Mouse (Mus musculus) midbrain, embryonic 15.5 days (tissue): Measurements from ENCODE around the gene Sh2d3c. TPM values are rescaled to one million over a fixed set of nuclear protein-coding genes. Genes with fewer than 3 reads are reported as not detected.

Experiments used
- ATAC-seq: fragments of 200-750 bp; cut with Nextera tagmentation; replicated peaks from 2 replicates; pipeline ENCODE4 v1.8.0; 2017; ENCODE audit warnings: moderate TSS enrichment
- H3K27ac ChIP-seq: fragments of 300-500 bp; sonication (generic); 2 replicates; pipeline ENCODE4 v1.5.1; 2015; ENCODE audit warnings: mild to moderate bottlenecking, inconsistent platforms
- H3K27me3 ChIP-seq: fragments of 300-500 bp; sonication (generic); replicated peaks from 2 replicates; pipeline ENCODE4 v1.6.1; 2015; ENCODE audit warnings: inconsistent platforms
- H3K36me3 ChIP-seq: fragments of 300-500 bp; sonication (generic); replicated peaks from 2 replicates; pipeline ENCODE4 v1.6.1; 2015; ENCODE audit warnings: inconsistent platforms
- H3K4me1 ChIP-seq: fragments of 300-500 bp; sonication (generic); 2 replicates; pipeline ENCODE4 v1.6.1; 2015; ENCODE audit warnings: inconsistent platforms
- H3K4me2 ChIP-seq: fragments of 300-500 bp; sonication (generic); 2 replicates; pipeline ENCODE4 v1.6.1; 2015; ENCODE audit warnings: inconsistent platforms, mild to moderate bottlenecking, moderate library complexity
- H3K4me3 ChIP-seq: fragments of 300-500 bp; sonication (generic); 2 replicates; pipeline ENCODE4 v1.5.1; 2015; ENCODE audit warnings: mild to moderate bottlenecking, inconsistent platforms
- H3K9ac ChIP-seq: fragments of 300-500 bp; sonication (generic); 2 replicates; pipeline ENCODE4 v1.6.1; 2015; ENCODE audit warnings: mild to moderate bottlenecking, inconsistent platforms
- H3K9me3 ChIP-seq: fragments of 300-500 bp; sonication (generic); 2 replicates; pipeline ENCODE4 v1.6.1; 2016; ENCODE audit warnings: inconsistent platforms
- WGBS: fragments of 180-500 bp; shearing (Covaris S2); methylation state at CpG from one replicate; pipeline ENCODE4 v1.1.7; 2015; ENCODE audit warnings: mixed read lengths; 5-methylcytosine and 5-hydroxymethylcytosine counted together
- polyA plus RNA-seq: library from polyadenylated mRNA; unstranded; fragments of >200 nt; fragmentation: Nextera tagmentation; extraction: Ambion mirVana; gene quantifications from 2 replicates; pipeline ENCODE4 v1.2.1, GENCODE M21; 2015

Sh2d3c gene
- polyA plus RNA-seq, 1 experiment from 2014 or later = 57.2 TPM

- H3K9ac ChIP-seq = no peak overlapping the region
- no peak for ATAC-seq
- no peaks in the 10 kb centered on the region for H3K9me3 ChIP-seq
- H3K36me3 ChIP-seq = peaks cover 30% of the 10 kb centered on the region
- no peak overlapping the region for H3K4me2 ChIP-seq
- no peak overlapping the region for H3K27ac ChIP-seq
- 97% methylated on average over 8 of the region's 8 CpGs for WGBS
- no peak overlapping the region for H3K4me3 ChIP-seq
- H3K4me1 ChIP-seq = no peaks in the 10 kb centered on the region
- H3K27me3 ChIP-seq = no peaks in the 10 kb centered on the region
Observed at GRCm38 (mm10) chr2:32703046-32703445, 17.8 kb upstream of the Sh2d3c start.

DNA sequence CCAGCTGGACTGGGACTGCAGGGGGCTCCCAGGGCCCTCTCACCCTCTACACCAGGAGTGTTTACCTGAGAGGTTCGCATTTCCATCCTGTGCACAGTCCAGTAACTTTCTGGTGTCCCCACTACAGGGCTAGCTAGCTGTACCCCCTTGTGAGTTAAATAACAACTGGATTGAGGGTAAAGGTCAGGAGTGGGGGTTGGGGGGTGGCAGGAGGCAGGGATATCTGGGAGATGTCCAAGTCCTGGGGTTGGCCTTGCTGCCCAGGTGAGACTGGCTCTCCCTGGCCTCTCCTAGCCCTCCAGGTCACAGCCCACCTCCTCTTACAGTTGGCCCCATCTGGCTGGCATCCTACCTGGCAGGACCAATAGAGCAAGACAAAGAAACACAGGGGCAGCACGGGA is 16.8 kb upstream of the Sh2d3c start, which contains the start of gene Fpgs:
Gene Fpgs, minus strand, starts transcription at position 125 of the 401 bp plus-strand sequence.
- ATAC-seq = no peak
- WGBS = 78% methylated on average over 2 of the region's 2 CpGs
- Histone ChIP-seq H3K27me3 (no peaks in the 10 kb centered on the region), H3K9me3 (no peaks in the 10 kb centered on the region), H3K27ac (no peak within 1 kb of the TSS), H3K9ac (no peak within 1 kb of the TSS), H3K4me3 (no peak within 1 kb of the TSS), H3K36me3 (peaks cover 30% of the 10 kb centered on the region), H3K4me1 (no peaks in the 10 kb centered on the region), H3K4me2 (no peak within 1 kb of the TSS)

DNA sequence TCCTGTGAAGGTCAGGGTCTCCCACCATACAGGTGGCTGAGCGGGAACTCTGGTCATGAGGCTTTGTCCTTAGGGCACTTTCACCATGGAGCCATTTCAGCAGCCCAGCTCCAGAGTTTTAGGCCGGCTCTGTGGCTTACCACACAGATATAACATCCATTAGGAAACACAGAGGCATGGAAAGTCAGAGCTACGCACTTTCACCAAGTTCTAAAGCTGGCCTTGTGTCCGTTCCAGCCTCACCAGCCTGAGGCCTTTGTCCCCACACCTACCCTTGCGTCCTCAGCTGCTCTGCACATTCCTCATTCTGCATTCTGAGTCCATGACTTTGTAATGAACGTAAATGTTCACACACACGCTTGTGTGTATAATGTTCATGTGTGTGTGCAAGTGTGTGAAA is 15.8 kb upstream of the Sh2d3c start:
- Histone ChIP-seq H3K4me2 (no peak overlapping the region), H3K9ac (no peak overlapping the region), H3K4me3 (no peak overlapping the region), H3K9me3 (no peaks in the 10 kb centered on the region), H3K27ac (no peak overlapping the region), H3K4me1 (no peaks in the 10 kb centered on the region), H3K27me3 (no peaks in the 10 kb centered on the region), H3K36me3 (peaks cover 38% of the 10 kb centered on the region)
- WGBS = 88% methylated on average over 7 of the region's 7 CpGs
- ATAC-seq = no peak

- H3K27ac ChIP-seq = no peak overlapping the region
- 95% methylated on average over 6 of the region's 6 CpGs for WGBS
- peaks cover 10% of the 10 kb centered on the region for H3K4me1 ChIP-seq
- H3K27me3 ChIP-seq = no peaks in the 10 kb centered on the region
- no peak overlapping the region for H3K4me2 ChIP-seq
- H3K36me3 ChIP-seq = peaks cover 44% of the 10 kb centered on the region
- H3K4me3 ChIP-seq = no peak overlapping the region
- ATAC-seq = no peak
- H3K9me3 ChIP-seq = no peaks in the 10 kb centered on the region
- no peak overlapping the region for H3K9ac ChIP-seq
Observed at GRCm38 (mm10) chr2:32706971-32707370, 13.9 kb upstream of the Sh2d3c start.

DNA sequence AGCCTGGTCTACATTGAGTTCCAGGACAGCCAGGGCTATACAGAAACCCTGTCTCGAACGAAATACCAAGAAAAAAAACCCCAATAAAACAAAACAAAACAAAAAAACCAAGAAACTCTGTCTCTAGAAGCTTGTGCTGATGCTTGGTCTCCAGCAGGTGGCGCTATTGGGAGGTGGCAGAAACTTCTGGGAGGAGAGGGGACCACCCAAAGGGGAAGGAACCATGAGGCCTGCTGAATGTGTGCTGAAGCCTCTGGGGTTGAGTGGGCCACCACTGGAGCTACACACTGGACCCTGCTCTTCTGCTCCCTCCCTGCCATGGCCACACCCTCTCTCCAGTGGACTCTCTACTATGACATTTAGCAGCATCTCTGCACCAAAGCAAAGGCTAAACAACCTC is 12.2 kb upstream of the Sh2d3c start:
- no peak overlapping the region for H3K4me2 ChIP-seq
- no peaks in the 10 kb centered on the region for H3K27me3 ChIP-seq
- no peaks in the 10 kb centered on the region for H3K9me3 ChIP-seq
- no peak overlapping the region for H3K9ac ChIP-seq
- peaks cover 12% of the 10 kb centered on the region for H3K4me1 ChIP-seq
- no peak for ATAC-seq
- WGBS = 28% methylated on average over 3 of the region's 3 CpGs
- no peak overlapping the region for H3K27ac ChIP-seq
- peaks cover 39% of the 10 kb centered on the region for H3K36me3 ChIP-seq
- no peak overlapping the region for H3K4me3 ChIP-seq

- H3K27me3 ChIP-seq = no peaks in the 10 kb centered on the region
- WGBS = 94% methylated on average over 20 of the region's 20 CpGs
Observed at GRCm38 (mm10) chr2:32709521-32710137, 11.2 kb upstream of the Sh2d3c start.

DNA sequence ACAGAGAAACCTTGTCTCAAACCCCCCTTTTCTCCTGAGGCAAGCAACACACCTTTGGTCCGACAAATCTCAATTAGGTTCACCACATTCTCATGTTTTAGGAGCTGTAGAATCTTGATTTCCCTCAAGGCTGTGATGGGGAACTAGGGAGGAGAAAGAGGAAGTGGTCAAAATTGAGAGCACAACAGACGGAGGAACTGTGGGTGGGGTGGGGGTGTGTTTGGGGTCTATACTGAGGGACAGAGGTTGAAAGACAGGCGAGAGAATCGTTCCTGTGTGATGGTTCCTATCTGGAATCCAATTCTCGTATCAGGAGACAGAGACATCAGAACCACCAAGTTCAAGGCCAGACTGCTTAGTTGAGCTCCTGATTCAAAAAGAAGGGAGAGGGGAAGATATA is 10.4 kb upstream of the Sh2d3c start:
- WGBS = 93% methylated on average over 5 of the region's 5 CpGs
- Histone ChIP-seq H3K4me3 (no peak overlapping the region), H3K9ac (no peak overlapping the region), H3K4me2 (no peak overlapping the region), H3K27me3 (no peaks in the 10 kb centered on the region), H3K27ac (no peak overlapping the region), H3K4me1 (peaks cover 22% of the 10 kb centered on the region), H3K36me3 (peaks cover 29% of the 10 kb centered on the region; the same call in 1 of the 2 replicates), H3K9me3 (no peaks in the 10 kb centered on the region)
- ATAC-seq = no peak

More at GRCm38 (mm10) chr2:32709521-32710137, 11.2 kb upstream of the Sh2d3c start:
- ATAC-seq = no peak
- Histone ChIP-seq H3K9me3 (no peaks in the 10 kb centered on the region), H3K9ac (no peak overlapping the region), H3K27ac (no peak overlapping the region), H3K4me1 (peaks cover 21% of the 10 kb centered on the region), H3K4me2 (no peak overlapping the region), H3K4me3 (no peak overlapping the region), H3K36me3 (peaks cover 36% of the 10 kb centered on the region)

DNA sequence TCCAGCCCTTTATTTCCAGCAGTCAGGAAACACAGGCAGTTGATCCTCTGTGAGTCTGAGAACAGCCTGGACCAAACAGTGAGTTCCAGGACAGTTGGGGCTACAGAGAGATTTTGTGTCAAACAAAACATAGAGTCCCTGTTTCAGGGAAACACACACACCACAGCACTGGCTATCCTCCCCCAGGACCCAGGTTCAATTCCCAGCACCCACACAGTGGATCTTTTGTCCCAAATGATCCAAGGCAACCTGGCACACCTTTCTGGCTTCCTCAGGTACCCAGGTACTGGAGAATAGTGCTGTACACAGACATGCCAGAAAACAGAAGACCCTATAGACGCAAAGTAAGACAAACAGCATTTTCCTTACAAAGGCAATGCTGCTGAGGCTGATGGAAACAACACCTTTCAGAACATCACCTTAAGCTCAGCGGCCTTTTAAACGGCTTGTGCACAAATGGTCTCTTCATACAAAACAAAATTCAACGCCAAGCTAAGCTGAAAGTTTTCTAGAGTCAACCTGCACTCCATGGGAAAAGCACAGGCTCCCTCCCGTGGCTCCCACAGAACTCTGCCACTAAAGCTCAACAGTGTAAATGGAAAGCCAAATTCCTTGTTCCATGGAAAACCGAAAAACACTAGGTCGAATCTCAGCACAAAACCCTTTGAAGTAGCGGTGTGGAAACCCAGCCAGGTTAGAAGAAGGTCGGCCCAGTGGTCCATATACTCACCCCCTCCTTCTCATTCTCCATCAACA is 9.4 kb upstream of the Sh2d3c start:
- ATAC-seq = no peak
- Histone ChIP-seq H3K27me3 (no peaks in the 10 kb centered on the region), H3K4me2 (peak overlapping the region; percentile 97), H3K9me3 (no peaks in the 10 kb centered on the region), H3K4me1 (peaks cover 22% of the 10 kb centered on the region), H3K9ac (peak overlapping the region; percentile 82), H3K36me3 (peaks cover 21% of the 10 kb centered on the region; the same call in 1 of the 2 replicates), H3K4me3 (peak overlapping the region; percentile 94), H3K27ac (peak overlapping the region; percentile 99)
- WGBS = 35% methylated on average over 9 of the region's 9 CpGs

DNA sequence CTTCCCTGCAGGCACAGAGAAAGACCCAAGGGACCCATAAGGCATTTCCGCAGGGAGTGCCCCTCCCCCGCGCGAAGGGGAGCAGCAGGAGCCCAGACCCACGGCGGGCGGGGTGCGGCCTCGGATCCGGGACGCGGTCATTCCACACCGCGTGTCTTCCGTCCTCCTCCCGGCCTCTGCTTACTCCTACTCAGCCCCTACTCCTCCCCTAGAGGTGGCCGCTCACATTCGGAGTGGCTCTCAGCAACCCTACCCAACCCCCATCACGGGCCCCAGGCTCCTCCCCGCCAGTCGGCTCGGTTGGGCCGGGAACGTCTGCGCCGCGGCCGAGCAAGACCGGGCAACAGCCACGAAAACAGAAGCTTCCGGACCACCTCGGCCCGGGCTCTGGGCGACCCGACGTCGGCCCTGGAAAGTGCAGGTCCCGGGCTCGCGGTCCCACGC is 8.7 kb upstream of the Sh2d3c start:
- H3K27me3 ChIP-seq = no peaks in the 10 kb centered on the region
- no peaks in the 10 kb centered on the region for H3K9me3 ChIP-seq
- H3K9ac ChIP-seq = peak overlapping the region; percentile 82
- peak overlapping the region; percentile 99 for H3K27ac ChIP-seq
- ATAC-seq = peak; percentile 40
- H3K4me1 ChIP-seq = peaks cover 22% of the 10 kb centered on the region
- under 1% methylated on average over 41 of the region's 41 CpGs for WGBS
- H3K4me3 ChIP-seq = peak overlapping the region; percentile 94
- peaks cover 15% of the 10 kb centered on the region; the same call in 1 of the 2 replicates for H3K36me3 ChIP-seq
- peak overlapping the region; percentile 97 for H3K4me2 ChIP-seq

- WGBS = 0% methylated on average over 31 of the region's 44 CpGs
- peak; percentile 90 for ATAC-seq
- H3K27me3 ChIP-seq = no peaks in the 10 kb centered on the region
- H3K36me3 ChIP-seq = peaks cover 14% of the 10 kb centered on the region; the same call in 1 of the 2 replicates
- H3K27ac ChIP-seq = peak overlapping the region; percentile 99
- H3K4me2 ChIP-seq = peak overlapping the region; percentile 97
- H3K4me1 ChIP-seq = peaks cover 22% of the 10 kb centered on the region
- H3K9ac ChIP-seq = peak overlapping the region; percentile 82
- no peaks in the 10 kb centered on the region for H3K9me3 ChIP-seq
- H3K4me3 ChIP-seq = peak overlapping the region; percentile 94
Observed at GRCm38 (mm10) chr2:32712586-32712933, 8.3 kb upstream of the Sh2d3c start.

DNA sequence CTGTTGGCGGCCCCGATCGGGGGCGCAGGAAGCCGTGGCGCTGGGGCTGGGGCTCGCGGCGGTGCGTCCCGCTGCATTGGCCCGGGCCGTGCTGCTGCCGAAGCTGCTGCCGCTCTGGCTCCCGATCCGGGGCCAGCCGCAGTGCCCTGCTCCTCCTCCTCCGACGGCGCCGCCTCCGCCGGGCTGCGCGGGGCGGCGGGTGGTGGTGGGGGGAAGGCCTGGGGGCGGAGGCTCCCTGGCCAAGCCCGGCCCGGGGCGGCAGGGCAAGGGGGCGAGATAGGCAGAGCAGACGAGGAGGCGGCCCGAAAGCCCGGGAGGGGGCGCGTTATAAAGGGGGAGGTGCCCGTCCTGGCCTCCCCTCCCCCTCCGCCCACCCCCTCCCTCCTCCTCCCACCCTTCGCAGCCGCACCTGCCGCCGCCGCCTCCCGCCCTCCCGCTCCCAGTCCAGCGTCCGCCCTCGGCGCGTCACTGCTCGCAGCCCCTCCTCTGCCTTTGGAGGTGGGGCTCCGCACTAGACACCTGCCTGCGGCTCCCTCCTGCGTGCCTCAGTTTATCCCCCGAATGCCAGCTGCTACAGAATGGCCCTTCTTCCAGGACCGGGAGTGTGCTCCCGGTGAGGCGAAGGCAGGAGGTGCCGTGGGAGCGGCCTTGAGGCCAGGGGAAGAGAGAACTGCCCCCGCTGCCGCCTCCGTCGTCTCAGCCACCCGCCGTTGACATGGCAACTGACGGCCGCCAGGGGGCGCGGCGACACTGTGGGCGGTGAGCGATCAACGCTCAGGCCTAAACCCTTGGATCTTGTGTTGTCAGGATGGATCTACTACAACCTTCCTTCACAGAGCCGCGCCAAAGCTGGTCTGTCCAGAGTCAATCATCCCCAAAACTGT is 7.7 kb upstream of the Sh2d3c start, which contains the start of gene Cdk9:
Gene Cdk9, minus strand, starts transcription at position 143 of the 884 bp plus-strand sequence.
- peak within 1 kb of the TSS; percentile 94 for H3K4me3 ChIP-seq
- peaks cover 14% of the 10 kb centered on the region; the same call in 1 of the 2 replicates for H3K36me3 ChIP-seq
- ATAC-seq = peak; percentile 88
- WGBS = under 1% methylated on average over 50 of the region's 79 CpGs
- H3K27me3 ChIP-seq = no peaks in the 10 kb centered on the region
- peaks cover 22% of the 10 kb centered on the region for H3K4me1 ChIP-seq
- H3K27ac ChIP-seq = peak within 1 kb of the TSS; percentile 99
- H3K9me3 ChIP-seq = no peaks in the 10 kb centered on the region
- peak within 1 kb of the TSS; percentile 82 for H3K9ac ChIP-seq
- H3K4me2 ChIP-seq = peak within 1 kb of the TSS; percentile 97
